Mouse (Mus musculus) thymus, adult 2 months (tissue): ENCODE data around the gene Shld1.

Experiments
- CTCF ChIP-seq: fragments of 200-500 bp; IDR thresholded peaks from 2 replicates; pipeline ENCODE4 v1.5.1; 2012; ENCODE audit warnings: mild to moderate bottlenecking, control low read depth, low read length, moderate library complexity, borderline replicate concordance; ENCODE audit not compliant: control insufficient read depth, poor library complexity, insufficient read depth; ENCODE audit errors: extremely low read depth
- POLR2A ChIP-seq: fragments of 200-500 bp; IDR thresholded peaks from 2 replicates; pipeline ENCODE4 v1.6.1; 2012; ENCODE audit warnings: mild to moderate bottlenecking, low read length, control low read depth, moderate library complexity; ENCODE audit not compliant: control insufficient read depth, poor library complexity, insufficient read depth; ENCODE audit errors: extremely low read depth

DNA sequence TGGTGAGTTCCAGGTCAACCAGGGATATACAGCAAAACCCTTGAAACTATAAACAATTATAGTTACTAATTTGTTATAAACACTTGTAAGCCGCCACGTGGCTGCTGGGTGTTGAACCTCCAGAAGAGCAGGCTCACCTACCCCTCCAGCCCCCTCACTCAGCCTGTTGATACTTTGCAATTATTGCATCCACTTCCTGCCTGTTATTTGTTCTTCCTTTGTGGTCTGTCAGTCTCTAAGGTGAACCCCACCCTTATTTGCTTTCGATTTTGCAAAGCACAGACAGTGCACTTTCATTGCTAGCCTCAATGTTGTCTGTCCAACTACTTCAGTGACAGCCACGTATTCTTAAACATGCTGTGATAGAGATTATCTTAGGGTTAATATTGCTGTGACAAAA lies 43.6 kb upstream of the Shld1 start:
- TF ChIP-seq POLR2A = no peak
- no peak for TF ChIP-seq CTCF
